In genomic region chr19:44055173-44055826, GRCm38 (mm10) we compare ENCODE assay signal across 25 mouse cellular contexts. TPM values are rescaled to one million over a fixed set of nuclear protein-coding genes. Genes with fewer than 3 reads are reported as not detected.
"Had no signal": no experiment of that assay in that cellular context is flagged by ENCODE, and none has a peak within 500 bp of the region (broad histone marks: within the 10 kb centered on the region; RNA-seq: fewer than 3 reads in every experiment).

No protein-coding gene starts in this region.

- DNase-seq: kidney, adult 18-20 months; kidney, postnatal 36 days; layer of hippocampus, postnatal 36 days; lung, embryonic 14.5 days; retina, postnatal 1 day; right cerebral cortex, postnatal 25 days; thymus, adult 2 months; thymus, postnatal 14 days; thymus, postnatal 4 days had no signal

- H3K4me1 ChIP-seq: kidney, embryonic 15.5 days; liver, embryonic 12.5 days; midbrain, embryonic 12.5 days; neural tube, embryonic 13.5 days had no signal

- H3K27me3 ChIP-seq: kidney, embryonic 15.5 days; liver, embryonic 12.5 days; midbrain, embryonic 12.5 days; neural tube, embryonic 13.5 days had no signal

- H3K4me2 ChIP-seq: kidney, embryonic 15.5 days; liver, embryonic 12.5 days; lung, embryonic 14.5 days; midbrain, embryonic 12.5 days; neural tube, embryonic 13.5 days had no signal

- H3K9ac ChIP-seq: kidney, embryonic 15.5 days; liver, embryonic 12.5 days; lung, embryonic 14.5 days; midbrain, embryonic 12.5 days; neural tube, embryonic 13.5 days had no signal

- H3K9me3 ChIP-seq: kidney, embryonic 15.5 days; liver, embryonic 12.5 days; midbrain, embryonic 12.5 days; neural tube, embryonic 13.5 days had no signal

- H3K4me3 ChIP-seq: kidney, embryonic 15.5 days; left cerebral cortex, adult 2 months; liver, embryonic 12.5 days; midbrain, embryonic 12.5 days; myocyte; neural tube, embryonic 13.5 days had no signal

- H3K27ac ChIP-seq: kidney, embryonic 15.5 days; left cerebral cortex, adult 2 months; liver, embryonic 12.5 days; macrophage; midbrain, embryonic 12.5 days; neural tube, embryonic 13.5 days; stomach, postnatal 0 days had no signal

- ATAC-seq: liver, embryonic 12.5 days; lung, postnatal 0 days; midbrain, embryonic 16.5 days had no signal

RNA-seq across cellular contexts. Expression of gene Cyp2c23, which starts 26.3 kb away (rescaled TPM):
- total RNA-seq: layer of hippocampus, adult 8-10 months; layer of hippocampus, postnatal 10 days; layer of hippocampus, postnatal 36 days; megakaryocyte, adult 5-6 weeks; monocyte, adult 5-6 weeks; neutrophil, adult 5-6 weeks had no signal
- polyA plus RNA-seq: midbrain, embryonic 12.5 days; midbrain, embryonic 16.5 days; neural tube, embryonic 13.5 days; spleen, adult 2 months; thymus, adult 2 months had no signal
